Mouse (Mus musculus) ovary, postnatal 10 days (tissue): Measurements from ENCODE around the gene Fgf12.

Experiments
- DNase-seq: peaks from one replicate; pipeline ENCODE4 v3.0.0; 2022; ENCODE audit warnings: low spot score

The Fgf12 gene

GRCm38 (mm10) chr16:28475553-28475952 is 277.3 kb downstream of the Fgf12 start:
- no peak for DNase-seq

GRCm38 (mm10) chr16:28454821-28455220 is 298.0 kb downstream of the Fgf12 start:
- no peak for DNase-seq

GRCm38 (mm10) chr16:28447114-28447455 is 305.8 kb downstream of the Fgf12 start:
- no peak for DNase-seq

- DNase-seq: peak; percentile 3
Measured at GRCm38 (mm10) chr16:28446334-28447113, 306.3 kb downstream of the Fgf12 start.

- DNase-seq: no peak
Measured at GRCm38 (mm10) chr16:28445800-28446333, 307.0 kb downstream of the Fgf12 start.

GRCm38 (mm10) chr16:28444993-28445799 is 307.7 kb downstream of the Fgf12 start:
- peak; percentile 4 for DNase-seq

GRCm38 (mm10) chr16:28421617-28422016 is 331.3 kb downstream of the Fgf12 start:
- no peak for DNase-seq

GRCm38 (mm10) chr16:28419693-28420299 is 333.1 kb downstream of the Fgf12 start:
- no peak for DNase-seq

GRCm38 (mm10) chr16:28411210-28411817 is 341.6 kb downstream of the Fgf12 start:
- no peak for DNase-seq

- DNase-seq: no peak
Measured at GRCm38 (mm10) chr16:28408294-28408693, 344.6 kb downstream of the Fgf12 start.

GRCm38 (mm10) chr16:28407892-28408291 is 345.0 kb downstream of the Fgf12 start:
- no peak for DNase-seq

- DNase-seq: no peak
Measured at GRCm38 (mm10) chr16:28404156-28404555, 348.7 kb downstream of the Fgf12 start.

- no peak for DNase-seq
Measured at GRCm38 (mm10) chr16:28402701-28403100, 350.2 kb downstream of the Fgf12 start.

- no peak for DNase-seq
Measured at GRCm38 (mm10) chr16:28391283-28391682, 361.6 kb downstream of the Fgf12 start.

GRCm38 (mm10) chr16:28389114-28389513 is 363.8 kb downstream of the Fgf12 start:
- no peak for DNase-seq

- no peak for DNase-seq
Measured at GRCm38 (mm10) chr16:28374790-28375189, 378.1 kb downstream of the Fgf12 start.

- no peak for DNase-seq
Measured at GRCm38 (mm10) chr16:28373311-28373710, 379.6 kb downstream of the Fgf12 start.

- DNase-seq: no peak
Measured at GRCm38 (mm10) chr16:28350624-28351023, 402.2 kb downstream of the Fgf12 start.

GRCm38 (mm10) chr16:28345323-28345722 is 407.5 kb downstream of the Fgf12 start:
- DNase-seq: no peak

GRCm38 (mm10) chr16:28337930-28338329 is 414.9 kb downstream of the Fgf12 start:
- DNase-seq: no peak

- DNase-seq: no peak
Measured at GRCm38 (mm10) chr16:28336700-28337099, 416.2 kb downstream of the Fgf12 start.

GRCm38 (mm10) chr16:28335025-28335424 is 417.8 kb downstream of the Fgf12 start:
- no peak for DNase-seq
